Mouse (Mus musculus): ENCODE measurements around the gene BC117090.
"Not testable (repeated sequence)": the region's sequence is repeated elsewhere in the genome, so short reads cannot be mapped to it uniquely, and the experiment has no call there.

Gene BC117090

DNA sequence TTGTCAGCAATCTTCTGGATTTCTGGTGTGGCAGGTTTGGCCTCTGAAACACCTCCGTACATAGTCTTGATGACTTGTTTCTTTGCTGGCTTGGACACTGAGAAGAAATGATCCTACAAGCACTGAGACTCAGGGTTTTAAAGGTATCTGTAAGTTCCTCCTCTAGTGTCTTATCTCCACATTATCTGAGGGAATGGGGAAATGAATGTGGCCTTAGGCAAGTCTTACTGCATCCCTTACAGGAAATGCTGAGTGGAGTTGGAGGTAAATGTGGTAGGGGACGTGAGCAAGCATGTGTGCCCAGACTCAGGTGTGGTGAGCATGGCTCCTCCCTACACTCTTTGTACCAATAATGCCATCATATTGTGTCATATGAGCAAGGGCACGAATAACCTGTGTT is at the start of gene BC117090:
TSS of gene BC117090 (minus strand) at position 101 of the 400 bp plus-strand sequence.
- ATAC-seq (ENCODE audit: low TSS enrichment): no peak

- ATAC-seq (ENCODE audit: low TSS enrichment): not testable (repeated sequence)
These were observed 33.5 kb upstream of the BC117090 start, which contains the start of gene BC100530 for GRCm38 (mm10) chr16:36367648-36368047. BC100530 (minus strand) TSS chr16:36367748.

GRCm38 (mm10) chr16:36337171-36337570 is 3.0 kb upstream of the BC117090 start:
- ATAC-seq (ENCODE audit: low TSS enrichment): no peak

- ATAC-seq (ENCODE audit: low TSS enrichment): no peak
These were observed 14.8 kb downstream of the BC117090 start for GRCm38 (mm10) chr16:36319286-36319685.

GRCm38 (mm10) chr16:36316111-36316510 is 18.0 kb downstream of the BC117090 start:
- ATAC-seq (ENCODE audit: low TSS enrichment): not testable (repeated sequence)

- ATAC-seq (ENCODE audit: low TSS enrichment): no peak
These were observed 26.5 kb downstream of the BC117090 start for GRCm38 (mm10) chr16:36307631-36308030.

GRCm38 (mm10) chr16:36289140-36289539 is 45.0 kb downstream of the BC117090 start:
- ATAC-seq (ENCODE audit: low TSS enrichment): no peak

DNA sequence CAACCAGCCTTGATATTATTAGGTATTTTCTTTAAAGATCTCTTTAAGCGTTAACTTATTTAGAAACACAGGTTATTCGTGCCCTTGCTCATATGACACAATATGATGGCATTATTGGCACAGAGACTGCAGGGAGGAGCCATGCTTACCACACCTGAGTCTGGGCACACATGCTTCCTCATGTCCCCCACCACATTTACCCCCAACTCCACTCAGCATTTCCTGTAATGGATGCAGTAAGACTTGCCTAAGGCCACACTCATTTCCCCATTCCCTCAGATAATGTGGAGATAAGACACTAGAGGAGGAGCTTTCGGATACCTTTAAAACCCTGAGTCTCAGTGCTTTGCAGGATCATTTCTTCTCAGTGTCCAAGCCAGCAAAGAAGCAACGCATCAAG is 57.3 kb downstream of the BC117090 start, which contains the start of gene Stfa1:
TSS of gene Stfa1 (plus strand) at position 156 of the 400 bp plus-strand sequence.
- not testable (repeated sequence) for ATAC-seq (ENCODE audit: low TSS enrichment)
